Mouse (Mus musculus) cerebellum, adult 2 months (tissue): ENCODE data around the gene Ldlrap1.

Experiments used
- CTCF ChIP-seq: fragments of 200-500 bp; IDR thresholded peaks from 2 replicates; pipeline ENCODE4 v1.5.1; 2011; ENCODE audit warnings: low read depth, mild to moderate bottlenecking, control low read depth, low read length, moderate library complexity, borderline replicate concordance; ENCODE audit not compliant: insufficient read depth
- POLR2A ChIP-seq: fragments of 200-500 bp; IDR thresholded peaks from 2 replicates; pipeline ENCODE4 v1.6.1; 2011; ENCODE audit warnings: low read length, control low read depth, borderline replicate concordance; ENCODE audit not compliant: insufficient read depth

DNA sequence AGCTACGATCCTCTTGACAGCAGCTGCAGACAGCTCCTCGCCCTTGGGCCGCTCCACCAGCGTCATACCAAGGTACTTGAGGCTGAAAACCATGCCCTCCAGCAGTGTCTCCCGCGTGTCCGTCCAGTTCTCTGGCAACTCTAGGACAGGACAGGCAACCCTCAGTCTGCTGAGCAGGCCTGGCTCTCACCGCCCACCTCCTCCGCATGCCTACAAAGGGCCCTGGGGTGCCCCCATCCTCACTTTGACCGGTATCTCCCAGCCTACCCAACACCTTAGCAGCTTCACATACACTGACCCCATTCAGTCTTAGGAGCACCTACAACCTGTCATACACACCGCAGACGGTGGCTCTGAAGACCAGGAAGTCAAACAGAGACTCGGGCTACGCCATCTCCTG is 8.9 kb downstream of the Ldlrap1 start:
- TF ChIP-seq CTCF (no peak), POLR2A (no peak)
